Mouse (Mus musculus): Measurements from ENCODE around the gene Ccdc190. TPM values are rescaled to one million over a fixed set of nuclear protein-coding genes. Genes with fewer than 3 reads are reported as not detected.

The Ccdc190 gene
- polyA plus RNA-seq, 1 experiment from 2014 or later, result 0.74 TPM

- H3K9me3 ChIP-seq, result no peaks in the 10 kb centered on the region
- no peak overlapping the region for H3K4me2 ChIP-seq (replicated peaks)
- 80% methylated on average over 6 of the region's 6 CpGs for WGBS
- H3K4me3 ChIP-seq, result no peak overlapping the region
- no peak for ATAC-seq (ENCODE audit: low FRiP score, low read depth)
- H3K27me3 ChIP-seq (replicated peaks), result no peaks in the 10 kb centered on the region
- H3K4me1 ChIP-seq, result no peaks in the 10 kb centered on the region
- no peaks in the 10 kb centered on the region for H3K36me3 ChIP-seq
- H3K9ac ChIP-seq, result no peak overlapping the region
- H3K27ac ChIP-seq, result no peak overlapping the region
Observed at GRCm38 (mm10) chr1:169911526-169911925, 16.9 kb upstream of the Ccdc190 start.

DNA sequence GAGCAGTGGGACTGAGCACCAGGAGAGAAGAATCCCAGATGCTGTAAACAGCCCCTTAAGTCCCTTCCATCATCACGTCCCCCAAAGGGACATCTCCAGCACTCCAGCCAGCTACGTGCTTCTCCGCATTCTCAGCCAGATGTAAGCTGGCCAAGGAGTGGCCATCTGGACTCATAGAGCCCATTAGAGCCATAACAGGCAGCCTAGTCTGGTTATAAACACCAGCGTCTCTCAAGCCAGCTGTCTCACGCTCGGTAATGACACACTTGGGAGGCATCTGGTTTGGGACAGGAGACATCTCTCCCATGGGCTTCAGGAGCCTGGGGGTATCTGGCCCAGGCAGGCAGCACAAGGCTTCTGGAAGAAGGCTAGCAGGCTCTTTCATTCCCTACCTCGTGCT is 11.8 kb upstream of the Ccdc190 start:
- Histone ChIP-seq H3K4me3 (no peak overlapping the region), H3K36me3 (no peaks in the 10 kb centered on the region), H3K9ac (no peak overlapping the region), H3K27ac (no peak overlapping the region), H3K4me1 (no peaks in the 10 kb centered on the region), H3K27me3 (replicated peaks) (0 out of 2 replicates have a peak, but pooled peaks cover 5% of the 10 kb centered on the region), H3K9me3 (no peaks in the 10 kb centered on the region), H3K4me2 (replicated peaks) (no peak overlapping the region)
- ATAC-seq (ENCODE audit: low FRiP score, low read depth), result peak; percentile 31; the same call in 1 of the 2 replicates
- WGBS, result 48% methylated on average over 7 of the region's 7 CpGs

- H3K27me3 ChIP-seq (replicated peaks), result 0 out of 2 replicates have a peak, but pooled peaks cover 5% of the 10 kb centered on the region
- H3K9ac ChIP-seq, result no peak overlapping the region
- no peaks in the 10 kb centered on the region for H3K36me3 ChIP-seq
- H3K4me3 ChIP-seq, result no peak overlapping the region
- H3K4me1 ChIP-seq, result no peaks in the 10 kb centered on the region
- H3K9me3 ChIP-seq, result no peaks in the 10 kb centered on the region
- ATAC-seq (ENCODE audit: low FRiP score, low read depth), result no peak
- WGBS, result 61% methylated on average over 9 of the region's 9 CpGs
- no peak overlapping the region for H3K4me2 ChIP-seq (replicated peaks)
- H3K27ac ChIP-seq, result no peak overlapping the region
Observed at GRCm38 (mm10) chr1:169917115-169917796, 11.2 kb upstream of the Ccdc190 start.

GRCm38 (mm10) chr1:169917998-169918397 is 10.4 kb upstream of the Ccdc190 start:
- H3K4me1 ChIP-seq, result no peaks in the 10 kb centered on the region
- peak; percentile 57 for ATAC-seq (ENCODE audit: low FRiP score, low read depth)
- 33% methylated on average over 4 of the region's 4 CpGs for WGBS

GRCm38 (mm10) chr1:169919211-169919610 is 9.2 kb upstream of the Ccdc190 start:
- peak; percentile 43; the same call in 1 of the 2 replicates for ATAC-seq (ENCODE audit: low FRiP score, low read depth)
- Histone ChIP-seq H3K9me3 (no peaks in the 10 kb centered on the region), H3K27ac (no peak overlapping the region), H3K27me3 (replicated peaks) (0 out of 2 replicates have a peak, but pooled peaks cover 5% of the 10 kb centered on the region), H3K4me3 (no peak overlapping the region), H3K4me1 (no peaks in the 10 kb centered on the region), H3K4me2 (replicated peaks) (peak overlapping the region; percentile 24; the same call in 1 of the 2 replicates), H3K9ac (no peak overlapping the region), H3K36me3 (no peaks in the 10 kb centered on the region)
- WGBS, result 5% methylated on average over 11 of the region's 11 CpGs

More at GRCm38 (mm10) chr1:169917998-169918397, 10.4 kb upstream of the Ccdc190 start:
- Histone ChIP-seq H3K36me3 (no peaks in the 10 kb centered on the region), H3K4me3 (no peak overlapping the region), H3K4me2 (replicated peaks) (no peak overlapping the region), H3K27ac (no peak overlapping the region), H3K9me3 (no peaks in the 10 kb centered on the region), H3K9ac (no peak overlapping the region), H3K27me3 (replicated peaks) (0 out of 2 replicates have a peak, but pooled peaks cover 5% of the 10 kb centered on the region)

DNA sequence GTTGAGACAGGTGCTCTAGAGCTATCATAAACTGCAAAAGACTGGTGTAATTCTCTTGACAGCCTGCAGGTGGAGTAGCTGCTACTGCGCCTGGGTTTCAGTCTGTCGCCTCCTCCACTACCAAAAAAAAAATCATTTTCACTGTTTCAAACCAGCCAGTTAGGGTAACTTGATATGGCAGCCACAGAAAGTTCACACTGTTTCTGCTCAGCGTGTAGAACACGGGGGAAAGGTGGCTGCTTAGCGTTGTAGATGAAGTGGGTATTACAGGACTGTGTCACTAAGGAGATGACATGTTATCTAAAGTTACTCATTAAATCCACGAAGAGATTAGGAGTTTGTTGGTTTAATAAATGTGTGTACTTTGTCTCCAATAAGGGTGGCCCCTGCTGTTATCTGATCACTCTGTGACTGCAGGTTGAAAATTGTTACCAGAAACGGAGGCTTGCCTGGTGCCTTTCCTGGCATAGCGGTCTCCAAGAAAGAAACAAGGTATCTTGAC is 6.7 kb upstream of the Ccdc190 start:
- H3K9me3 ChIP-seq, result no peaks in the 10 kb centered on the region
- H3K27ac ChIP-seq, result no peak overlapping the region
- H3K4me3 ChIP-seq, result no peak overlapping the region
- H3K9ac ChIP-seq, result no peak overlapping the region
- 0 out of 2 replicates have a peak, but pooled peaks cover 5% of the 10 kb centered on the region for H3K27me3 ChIP-seq (replicated peaks)
- no peaks in the 10 kb centered on the region for H3K4me1 ChIP-seq
- no peak for ATAC-seq (ENCODE audit: low FRiP score, low read depth)
- H3K36me3 ChIP-seq, result no peaks in the 10 kb centered on the region
- WGBS, result 49% methylated on average over 8 of the region's 8 CpGs
- no peak overlapping the region for H3K4me2 ChIP-seq (replicated peaks)

DNA sequence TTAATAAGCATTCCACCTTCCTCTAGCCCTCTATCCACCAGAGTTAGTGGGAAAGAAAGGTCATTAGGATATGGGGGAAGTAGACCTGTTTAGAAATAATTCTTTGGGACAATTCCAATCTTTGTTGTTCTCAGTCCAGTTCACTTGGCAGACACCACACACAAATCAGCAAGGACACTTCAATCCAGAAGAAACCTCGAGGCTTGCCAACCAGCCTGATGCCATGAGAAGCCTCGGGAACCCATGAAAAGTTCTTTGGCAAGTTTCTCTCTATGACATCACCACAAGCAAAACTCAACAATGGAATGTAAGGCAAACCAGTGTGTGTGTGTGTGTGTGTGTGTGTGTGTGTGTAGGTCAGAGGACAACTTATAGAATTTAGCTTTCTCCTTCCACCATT is 3.9 kb upstream of the Ccdc190 start:
- WGBS, result 95% methylated on average over 2 of the region's 2 CpGs
- Histone ChIP-seq H3K4me1 (no peaks in the 10 kb centered on the region; the same call in 1 of the 2 replicates), H3K9ac (no peak overlapping the region), H3K27ac (no peak overlapping the region), H3K36me3 (no peaks in the 10 kb centered on the region), H3K27me3 (replicated peaks) (0 out of 2 replicates have a peak, but pooled peaks cover 5% of the 10 kb centered on the region), H3K4me2 (replicated peaks) (no peak overlapping the region), H3K9me3 (no peaks in the 10 kb centered on the region), H3K4me3 (no peak overlapping the region)
- no peak for ATAC-seq (ENCODE audit: low FRiP score, low read depth)

DNA sequence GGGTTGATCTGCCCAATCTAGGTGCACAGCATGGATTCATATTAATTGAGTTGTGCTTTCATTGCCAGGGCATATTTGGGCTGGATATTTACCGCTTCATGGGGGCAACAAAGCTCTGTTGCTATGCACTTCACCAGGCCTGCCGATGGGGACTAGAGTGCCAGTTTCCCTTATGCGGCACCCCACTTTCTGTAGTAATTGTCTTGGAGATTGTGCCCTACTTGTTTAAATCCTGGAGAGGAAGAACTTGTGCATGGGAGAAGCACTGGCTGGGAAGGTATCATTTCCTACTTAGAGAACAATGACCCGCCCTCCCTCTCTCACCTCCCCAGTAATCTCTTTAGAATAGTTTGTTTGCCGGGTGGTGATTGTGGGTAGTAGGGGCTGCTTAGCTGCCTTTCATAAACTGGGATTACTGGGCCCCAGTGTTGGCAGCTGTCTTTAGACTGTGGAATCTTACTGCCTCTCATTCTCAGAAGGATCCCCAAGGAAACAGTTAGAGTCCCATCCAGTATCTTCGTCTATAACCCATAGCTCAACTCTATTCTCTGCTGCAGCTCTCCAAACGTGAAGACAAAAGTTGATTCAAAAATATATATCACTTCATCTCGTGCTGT is 587 bp upstream of the Ccdc190 start:
- peak; percentile 30; the same call in 1 of the 2 replicates for ATAC-seq (ENCODE audit: low FRiP score, low read depth)
- Histone ChIP-seq H3K36me3 (no peaks in the 10 kb centered on the region), H3K27ac (no peak overlapping the region), H3K9me3 (no peaks in the 10 kb centered on the region), H3K27me3 (replicated peaks) (no peaks in the 10 kb centered on the region), H3K4me3 (no peak overlapping the region), H3K9ac (no peak overlapping the region), H3K4me1 (no peaks in the 10 kb centered on the region; the same call in 1 of the 2 replicates), H3K4me2 (replicated peaks) (peak overlapping the region; percentile 41)
- 49% methylated on average over 8 of the region's 8 CpGs for WGBS

DNA sequence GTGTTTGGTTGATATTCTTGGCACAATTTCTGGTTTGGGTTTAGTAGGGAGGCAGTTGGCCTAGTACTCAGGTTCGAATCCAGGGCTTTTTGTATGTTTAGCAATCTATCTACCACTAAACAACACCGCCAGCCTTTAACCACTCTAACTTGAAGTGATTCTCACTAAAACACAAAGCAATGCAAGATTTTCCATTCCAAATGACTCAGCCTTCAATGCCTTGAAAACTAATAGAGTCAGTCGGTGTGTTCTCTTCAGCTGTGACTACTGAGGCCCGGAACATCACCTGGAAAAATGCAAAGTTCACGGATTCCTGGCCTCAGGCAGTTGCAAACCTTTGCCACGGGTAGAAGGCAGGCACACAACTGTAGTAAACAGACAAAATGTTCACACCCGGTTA is 3.2 kb downstream of the Ccdc190 start:
- H3K9me3 ChIP-seq, result no peaks in the 10 kb centered on the region
- no peak overlapping the region for H3K4me2 ChIP-seq (replicated peaks)
- H3K4me3 ChIP-seq, result no peak overlapping the region
- no peaks in the 10 kb centered on the region for H3K36me3 ChIP-seq
- no peak for ATAC-seq (ENCODE audit: low FRiP score, low read depth)
- H3K27me3 ChIP-seq (replicated peaks), result no peaks in the 10 kb centered on the region
- 81% methylated on average over 7 of the region's 7 CpGs for WGBS
- H3K27ac ChIP-seq, result no peak overlapping the region
- H3K9ac ChIP-seq, result no peak overlapping the region
- H3K4me1 ChIP-seq, result peaks cover 6% of the 10 kb centered on the region

DNA sequence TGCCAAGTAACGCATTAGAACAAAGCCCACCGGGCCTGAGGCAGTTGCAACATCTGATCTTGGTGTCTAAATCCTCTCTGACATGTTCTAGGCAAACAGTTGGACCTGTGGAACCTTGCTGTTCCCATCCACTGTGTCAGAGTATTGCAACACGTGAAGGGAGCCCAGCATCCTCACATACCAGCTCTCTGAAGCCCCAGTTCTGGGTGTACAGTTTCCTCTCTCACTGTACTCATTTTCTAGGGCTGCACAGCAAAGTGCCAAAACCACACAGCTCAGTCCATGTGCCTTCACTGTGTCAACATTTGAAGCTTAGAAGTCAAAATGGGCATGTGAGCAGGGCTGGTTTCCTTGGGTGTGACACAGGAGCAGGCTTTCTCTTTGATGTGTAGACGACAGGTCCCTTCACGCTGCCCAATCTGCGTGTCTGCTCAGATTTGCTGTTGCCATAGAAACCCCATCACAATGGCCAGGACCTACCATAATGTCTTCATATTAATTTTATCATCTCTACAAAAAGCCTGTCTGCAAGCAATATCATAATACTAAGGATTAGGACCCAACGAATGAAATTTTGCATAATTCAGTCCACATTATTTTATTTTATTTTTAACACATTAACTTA is 3.8 kb downstream of the Ccdc190 start:
- Histone ChIP-seq H3K27ac (no peak overlapping the region), H3K4me3 (no peak overlapping the region), H3K9me3 (no peaks in the 10 kb centered on the region), H3K27me3 (replicated peaks) (no peaks in the 10 kb centered on the region), H3K4me2 (replicated peaks) (no peak overlapping the region), H3K4me1 (peaks cover 6% of the 10 kb centered on the region), H3K36me3 (no peaks in the 10 kb centered on the region), H3K9ac (no peak overlapping the region)
- WGBS, result 74% methylated on average over 7 of the region's 7 CpGs
- ATAC-seq (ENCODE audit: low FRiP score, low read depth), result no peak

- H3K4me2 ChIP-seq (replicated peaks), result peak overlapping the region; percentile 46
- no peak overlapping the region for H3K9ac ChIP-seq
- peak; percentile 66 for ATAC-seq (ENCODE audit: low FRiP score, low read depth)
- H3K4me3 ChIP-seq, result no peak overlapping the region
- H3K36me3 ChIP-seq, result no peaks in the 10 kb centered on the region
- WGBS, result 43% methylated on average over 16 of the region's 16 CpGs
- H3K27me3 ChIP-seq (replicated peaks), result no peaks in the 10 kb centered on the region
- H3K27ac ChIP-seq, result no peak overlapping the region
- H3K4me1 ChIP-seq, result peaks cover 6% of the 10 kb centered on the region
- H3K9me3 ChIP-seq, result no peaks in the 10 kb centered on the region
Observed at GRCm38 (mm10) chr1:169934005-169934725, 5.7 kb downstream of the Ccdc190 start.

DNA sequence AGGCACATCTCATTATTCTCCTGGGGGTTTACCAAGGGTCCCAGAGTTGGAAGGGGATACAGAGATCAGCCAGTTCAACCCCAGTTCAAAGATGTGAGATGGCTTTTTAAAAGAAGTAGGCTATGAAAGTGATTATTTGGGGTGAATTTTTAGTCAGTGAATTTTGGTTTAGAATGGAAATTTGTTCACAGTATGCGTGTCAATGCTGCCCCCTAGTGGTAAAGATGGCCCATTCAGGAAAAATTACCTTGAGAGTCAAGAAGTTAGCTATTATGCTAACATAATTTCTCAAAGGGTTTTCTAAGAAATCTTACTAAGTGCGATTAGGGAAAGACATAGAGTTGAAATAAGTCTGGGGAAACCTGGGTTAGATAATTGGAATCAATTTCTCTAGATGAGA is 10.9 kb downstream of the Ccdc190 start:
- Histone ChIP-seq H3K4me3 (no peak overlapping the region), H3K4me1 (no peaks in the 10 kb centered on the region), H3K27me3 (replicated peaks) (no peaks in the 10 kb centered on the region), H3K9me3 (no peaks in the 10 kb centered on the region), H3K36me3 (no peaks in the 10 kb centered on the region), H3K4me2 (replicated peaks) (no peak overlapping the region), H3K27ac (no peak overlapping the region), H3K9ac (no peak overlapping the region)
- ATAC-seq (ENCODE audit: low FRiP score, low read depth), result no peak
- WGBS, result 9% methylated on average over 2 of the region's 2 CpGs

All from neural tube, embryonic 12.5 days (tissue).